ENCODE assay signal across 14 mouse cellular contexts in genomic region chr1:89026040-89026439, GRCm38 (mm10). TPM values are rescaled to one million over a fixed set of nuclear protein-coding genes. Genes with fewer than 3 reads are reported as not detected.
DNase-seq lines count a peak whose midpoint lies in the region; ATAC-seq lines count a peak whose summit lies in the region.
"Had no signal": no experiment of that assay in that cellular context is flagged by ENCODE, and none has a peak within 500 bp of the region (broad histone marks: within the 10 kb centered on the region; RNA-seq: fewer than 3 reads in every experiment).

No protein-coding gene starts in this region.

- no peak overlapping the region for H3K4me3 ChIP-seq in midbrain, embryonic 16.5 days (ENCODE audit: low read depth, low read length)
- no peak overlapping the region for H3K4me3 ChIP-seq in midbrain, embryonic 11.5 days (ENCODE audit: low read depth, low read length)
- no peak overlapping the region for H3K4me3 ChIP-seq in midbrain, embryonic 15.5 days
- H3K4me3 ChIP-seq: forebrain, embryonic 12.5 days; limb, embryonic 10.5 days had no signal

- H3K36me3 ChIP-seq in midbrain, embryonic 16.5 days (ENCODE audit: control insufficient read depth, insufficient read depth, low read length): no peaks in the 10 kb centered on the region
- no peaks in the 10 kb centered on the region for H3K36me3 ChIP-seq in midbrain, embryonic 11.5 days (ENCODE audit: control insufficient read depth, insufficient read depth, low read length)
- no peaks in the 10 kb centered on the region for H3K36me3 ChIP-seq in midbrain, embryonic 15.5 days (replicated peaks)
- H3K36me3 ChIP-seq: forebrain, embryonic 12.5 days; G1E; limb, embryonic 10.5 days had no signal

- 43% methylated on average over 1 of the region's 1 CpGs for WGBS in midbrain, embryonic 16.5 days
- 76% methylated on average over 1 of the region's 1 CpGs for WGBS in midbrain, embryonic 11.5 days
- 48% methylated on average over 1 of the region's 1 CpGs for WGBS in midbrain, embryonic 15.5 days

- H3K4me1 ChIP-seq in midbrain, embryonic 16.5 days (ENCODE audit: control insufficient read depth, insufficient read depth, low read length): no peaks in the 10 kb centered on the region; the same call in 1 of the 2 replicates
- H3K4me1 ChIP-seq in midbrain, embryonic 11.5 days (ENCODE audit: control insufficient read depth, insufficient read depth, low read length): no peaks in the 10 kb centered on the region
- H3K4me1 ChIP-seq in midbrain, embryonic 15.5 days: peaks cover 4% of the 10 kb centered on the region; the same call in 1 of the 2 replicates

- no peaks in the 10 kb centered on the region for H3K27me3 ChIP-seq in midbrain, embryonic 16.5 days (ENCODE audit: control insufficient read depth, insufficient read depth, low read depth, low read length)
- no peaks in the 10 kb centered on the region for H3K27me3 ChIP-seq in midbrain, embryonic 11.5 days (ENCODE audit: control insufficient read depth, insufficient read depth, low read length)
- no peaks in the 10 kb centered on the region for H3K27me3 ChIP-seq in midbrain, embryonic 15.5 days (replicated peaks)
- H3K27me3 ChIP-seq: forebrain, embryonic 12.5 days had no signal

- no peak overlapping the region for H3K4me2 ChIP-seq in midbrain, embryonic 16.5 days (ENCODE audit: low read length)
- no peak overlapping the region for H3K4me2 ChIP-seq in midbrain, embryonic 11.5 days
- H3K4me2 ChIP-seq in midbrain, embryonic 15.5 days: no peak overlapping the region
- H3K4me2 ChIP-seq: forebrain, embryonic 12.5 days; lung, embryonic 14.5 days had no signal

- no peaks in the 10 kb centered on the region for H3K9me3 ChIP-seq in midbrain, embryonic 16.5 days (replicated peaks; ENCODE audit: control insufficient read depth, low read length, poor library complexity, severe bottlenecking)
- no peaks in the 10 kb centered on the region for H3K9me3 ChIP-seq in midbrain, embryonic 11.5 days (ENCODE audit: control insufficient read depth, low read length)
- no peaks in the 10 kb centered on the region for H3K9me3 ChIP-seq in midbrain, embryonic 15.5 days
- H3K9me3 ChIP-seq: forebrain, embryonic 12.5 days; limb, embryonic 10.5 days had no signal

- 0 out of 2 replicates have a peak overlapping the region, but pooled peaks have one; percentile 16 for H3K9ac ChIP-seq in midbrain, embryonic 16.5 days (ENCODE audit: low read depth, low read length)
- H3K9ac ChIP-seq in midbrain, embryonic 11.5 days (ENCODE audit: low read length): no peak overlapping the region
- H3K9ac ChIP-seq in midbrain, embryonic 15.5 days: no peak overlapping the region
- H3K9ac ChIP-seq: forebrain, embryonic 12.5 days; lung, embryonic 14.5 days had no signal

- no peak for DNase-seq in midbrain, embryonic 11.5 days (ENCODE audit: low spot score, missing footprints)
- peak; percentile 93 for DNase-seq in kidney, adult 9 months
- DNase-seq in kidney, postnatal 4 days: peak; percentile 36 to 64
- DNase-seq in urinary bladder, postnatal 10 days (ENCODE audit: low spot score): no peak
- DNase-seq: adrenal gland, adult 8-10 months; cerebellum, adult 2 months; lung, embryonic 14.5 days; thymus, postnatal 36 days had no signal

- ATAC-seq in midbrain, embryonic 16.5 days: no peak
- no peak for ATAC-seq in midbrain, embryonic 11.5 days (ENCODE audit: low FRiP score)
- ATAC-seq in activated CD4-positive, CD25-positive, alpha-beta regulatory T cell, adult 4 months: no peak
- ATAC-seq in midbrain, embryonic 15.5 days (replicated peaks): no peak

- H3K27ac ChIP-seq in midbrain, embryonic 16.5 days (ENCODE audit: low read length): no peak overlapping the region
- no peak overlapping the region for H3K27ac ChIP-seq in midbrain, embryonic 11.5 days (ENCODE audit: low read depth, low read length)
- H3K27ac ChIP-seq in midbrain, embryonic 15.5 days: no peak overlapping the region
- H3K27ac ChIP-seq: forebrain, embryonic 12.5 days; limb, embryonic 10.5 days had no signal

RNA-seq across cellular contexts. Expression of gene Sh3bp4, which starts 44.2 kb away (rescaled TPM):
- polyA plus RNA-seq in midbrain, embryonic 16.5 days (2015; fragmentation: Nextera tagmentation; extraction: Ambion mirVana): 13.3 and 13.6 TPM in 2 replicates
- 17.3 and 18.6 TPM in 2 replicates for polyA plus RNA-seq in midbrain, embryonic 11.5 days (2014; fragmentation: Nextera tagmentation; extraction: Ambion mirVana)
- under 1 TPM; 0.09 to 0.61 TPM for polyA plus RNA-seq in activated CD4-positive, CD25-positive, alpha-beta regulatory T cell, adult 4 months (2017; shearing (Covaris generic))
- 12.3 and 12.4 TPM in 2 replicates for polyA plus RNA-seq in midbrain, embryonic 15.5 days (2015; fragmentation: Nextera tagmentation; extraction: Ambion mirVana)
- polyA plus RNA-seq: G1E had no signal

Comparison
In these comparisons a context has a peak if more than half of its experiments do, and no peak if none do; other contexts are left out.
1. DNase-seq: peak in kidney, adult 9 months (single experiment) and kidney, postnatal 4 days (2 of 2); none in midbrain, embryonic 11.5 days (single experiment) and urinary bladder, postnatal 10 days (single experiment).